Mouse (Mus musculus): ENCODE data around the gene Taar8b.
"Not testable (repeated sequence)": the region's sequence is repeated elsewhere in the genome, so short reads cannot be mapped to it uniquely, and the experiment has no call there.

The Taar8b gene

GRCm38 (mm10) chr10:24092194-24092593 is at the start of gene Taar8b:
Gene Taar8b, minus strand, starts transcription at chr10:24092294.
- no peak for DNase-seq

- no peak for DNase-seq
Observed at GRCm38 (mm10) chr10:24138623-24139261, 46.6 kb upstream of the Taar8b start.

GRCm38 (mm10) chr10:24134071-24134645 is 42.1 kb upstream of the Taar8b start:
- no peak for DNase-seq

DNA sequence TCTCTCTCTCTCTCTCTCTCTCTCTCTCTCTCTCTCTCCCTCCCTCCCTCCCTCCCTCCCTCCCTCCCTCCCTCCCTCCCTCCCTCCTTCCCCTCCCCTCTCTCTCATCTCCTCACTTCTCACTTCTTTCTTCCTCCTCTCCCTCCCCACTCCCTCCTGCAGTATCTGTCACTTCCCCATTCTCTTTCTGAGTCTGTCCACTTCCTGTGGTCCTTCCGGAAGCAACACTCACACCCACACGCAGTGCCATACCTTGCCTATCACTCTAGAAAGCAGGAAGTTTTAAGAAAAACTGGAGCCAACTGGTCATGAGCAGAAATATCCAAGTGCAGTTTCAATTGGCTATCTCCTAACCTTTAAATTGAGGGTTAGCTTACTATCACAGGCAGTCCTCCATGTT is 41.0 kb upstream of the Taar8b start:
- no peak for DNase-seq

- no peak for DNase-seq
Observed at GRCm38 (mm10) chr10:24132273-24132672, 40.2 kb upstream of the Taar8b start.

GRCm38 (mm10) chr10:24131451-24132262 is 39.6 kb upstream of the Taar8b start:
- DNase-seq: peak; percentile 32

DNA sequence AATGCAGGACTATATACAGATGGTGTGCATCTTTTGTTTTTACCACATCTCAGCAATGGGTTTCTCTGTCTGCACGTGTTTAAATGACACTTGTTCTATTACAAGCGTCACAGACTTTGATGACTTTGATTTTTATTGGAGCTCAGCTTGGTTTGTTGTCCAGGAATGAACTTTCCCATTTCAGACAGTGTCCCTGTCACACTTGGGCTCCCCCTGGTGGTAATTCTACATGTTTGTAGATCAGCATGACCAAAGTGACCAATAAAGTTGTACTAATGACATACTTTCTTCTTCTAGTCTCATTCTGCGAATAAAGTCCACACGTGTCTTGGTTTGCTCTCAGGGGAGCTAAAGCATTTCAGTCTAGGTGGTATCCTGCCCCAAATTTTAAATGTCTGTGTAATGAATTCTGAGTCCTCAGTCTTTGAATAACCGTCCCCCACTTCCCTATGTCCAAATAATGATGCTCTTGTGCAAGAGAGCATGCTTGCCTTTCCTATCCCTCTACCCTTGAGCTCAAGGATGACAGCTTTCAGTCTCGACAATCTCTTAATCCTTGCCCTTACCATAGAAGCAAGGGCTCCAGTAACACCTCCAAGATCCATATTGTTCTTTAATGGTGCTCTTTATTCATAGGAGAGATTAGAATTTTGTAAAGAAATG is 19.2 kb upstream of the Taar8b start:
- no peak for DNase-seq

DNA sequence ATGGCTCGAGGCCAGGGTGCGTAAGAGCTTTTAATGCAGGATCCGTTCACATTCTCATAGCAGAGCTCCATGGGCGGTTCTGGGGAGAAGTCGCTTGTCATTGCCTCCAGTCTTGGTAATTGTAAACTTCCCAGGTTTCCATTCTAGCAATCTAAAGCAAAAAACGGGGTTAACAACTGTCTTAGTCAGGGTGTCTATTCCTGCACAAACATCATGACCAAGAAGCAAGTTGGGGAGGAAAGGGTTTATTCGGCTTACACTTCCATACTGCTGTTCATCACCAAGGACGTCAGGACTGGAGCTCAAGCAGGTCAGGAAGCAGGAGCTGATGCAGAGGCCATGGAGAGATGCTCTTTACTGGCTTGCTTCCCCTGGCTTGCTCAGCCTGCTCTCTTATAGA is 17.3 kb upstream of the Taar8b start, which contains the start of gene Taar9:
Taar9 (minus strand) TSS at position 101 of the 400 bp plus-strand sequence.
- DNase-seq: not testable (repeated sequence)

DNA sequence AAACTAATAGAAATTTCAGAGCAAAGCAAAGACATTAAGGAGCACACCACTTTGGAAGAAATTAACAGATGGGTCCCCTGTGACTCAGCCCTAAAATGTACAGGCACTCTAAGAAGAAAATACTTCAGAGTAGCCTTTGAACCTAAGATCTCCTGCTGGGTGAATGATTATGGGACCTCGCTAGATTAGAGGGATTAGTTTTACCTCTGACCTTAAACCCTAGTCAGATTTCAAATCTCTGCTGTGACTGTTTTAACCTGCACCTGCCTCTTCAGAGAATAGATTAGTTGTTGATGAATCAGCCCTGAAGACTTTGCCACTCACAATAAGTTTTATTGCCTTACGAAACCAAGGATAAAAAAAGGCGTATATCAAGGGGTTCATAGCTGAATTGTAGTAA is 16.1 kb upstream of the Taar8b start:
- DNase-seq: no peak

- no peak for DNase-seq
Observed at GRCm38 (mm10) chr10:24107747-24108146, 15.7 kb upstream of the Taar8b start.

- DNase-seq: not testable (repeated sequence)
Observed at GRCm38 (mm10) chr10:24103299-24103698, 11.2 kb upstream of the Taar8b start.

GRCm38 (mm10) chr10:24101812-24102211 is 9.7 kb upstream of the Taar8b start, which contains the start of gene Taar8c:
Gene Taar8c, minus strand, starts transcription at chr10:24101912.
- not testable (repeated sequence) for DNase-seq

DNA sequence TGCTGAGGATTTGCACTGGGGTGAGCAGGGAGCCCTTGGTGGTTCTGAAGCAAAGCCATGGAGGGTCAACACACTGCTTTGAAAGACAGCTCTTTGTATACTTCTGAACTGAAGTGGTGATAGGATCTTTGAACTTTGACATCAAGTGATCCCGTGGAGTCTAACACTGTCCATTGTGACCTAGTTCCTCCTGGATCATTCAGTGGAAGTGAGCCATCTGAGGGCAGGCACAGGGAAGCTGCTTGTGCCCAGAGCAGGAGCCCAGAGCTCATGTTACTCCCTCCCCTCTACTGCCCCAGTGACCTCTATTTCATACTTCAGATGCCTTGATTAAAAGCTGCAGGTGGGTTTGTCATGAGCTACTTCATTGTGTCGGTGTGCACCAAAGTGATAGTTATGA is 4.9 kb upstream of the Taar8b start:
- DNase-seq: not testable (repeated sequence)

- DNase-seq: no peak
Observed at GRCm38 (mm10) chr10:24087168-24087567, 4.9 kb downstream of the Taar8b start.

DNA sequence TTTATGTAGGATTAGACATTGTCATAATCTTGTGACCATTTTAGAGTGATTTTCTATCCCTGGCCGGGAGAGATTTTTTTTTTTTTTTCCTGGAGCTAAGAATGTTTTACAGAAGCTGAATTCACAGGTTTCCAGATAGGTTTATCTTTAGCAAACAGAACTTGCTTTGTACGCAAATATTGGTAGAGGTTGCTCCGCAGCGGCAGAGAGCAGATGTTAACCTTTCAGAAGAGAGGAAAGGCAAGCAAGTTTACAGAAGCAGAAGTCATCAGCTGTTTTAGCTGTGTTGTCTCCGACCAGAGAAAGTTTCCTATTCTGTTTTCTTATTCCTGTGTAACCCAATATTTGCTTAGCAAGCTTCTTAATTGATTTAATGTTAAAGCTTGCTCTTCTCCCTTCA is 5.5 kb downstream of the Taar8b start:
- DNase-seq: no peak

GRCm38 (mm10) chr10:24085936-24086335 is 6.2 kb downstream of the Taar8b start:
- no peak for DNase-seq

DNA sequence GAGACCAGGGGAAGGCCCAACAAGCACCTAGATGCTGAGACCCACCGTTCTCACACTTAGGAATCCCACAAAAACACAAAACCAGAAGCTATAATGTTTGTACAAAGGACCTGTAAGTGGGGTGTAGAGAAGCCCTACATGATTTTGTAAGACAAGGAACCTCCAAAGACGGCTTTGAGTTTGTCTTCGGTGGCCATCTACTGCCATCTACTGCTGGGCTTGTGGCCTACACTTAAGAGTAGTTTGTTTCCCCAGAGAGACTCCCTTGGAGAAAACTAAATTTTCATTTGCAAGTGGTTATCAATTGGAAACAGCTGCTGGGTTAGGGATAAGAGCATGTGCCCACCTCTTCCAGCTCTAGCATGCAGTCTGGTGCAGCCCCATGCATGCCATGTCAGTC is 11.9 kb downstream of the Taar8b start:
- no peak for DNase-seq

DNA sequence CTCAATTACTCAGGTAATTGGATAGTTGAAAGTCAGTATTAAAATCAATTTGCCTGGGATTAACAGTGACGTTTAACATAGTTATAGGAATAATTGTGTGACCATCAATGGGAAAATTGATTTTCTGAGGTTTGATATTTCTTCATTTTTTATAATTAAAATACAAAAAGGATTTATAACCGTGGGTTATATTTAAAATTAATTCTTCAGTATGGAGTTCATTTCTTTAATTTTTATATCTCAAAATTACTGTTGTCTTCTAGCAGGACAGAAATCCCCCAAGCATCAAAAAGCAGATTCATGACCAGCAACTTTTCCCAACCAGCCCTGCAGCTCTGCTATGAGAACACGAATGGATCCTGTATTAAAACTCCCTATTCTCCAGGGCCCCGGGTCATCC is 15.9 kb downstream of the Taar8b start, which contains the start of gene Taar8a:
Taar8a (plus strand) TSS at position 301 of the 400 bp plus-strand sequence.
- not testable (repeated sequence) for DNase-seq

GRCm38 (mm10) chr10:24074751-24075150 is 17.3 kb downstream of the Taar8b start:
- DNase-seq: not testable (repeated sequence)

DNA sequence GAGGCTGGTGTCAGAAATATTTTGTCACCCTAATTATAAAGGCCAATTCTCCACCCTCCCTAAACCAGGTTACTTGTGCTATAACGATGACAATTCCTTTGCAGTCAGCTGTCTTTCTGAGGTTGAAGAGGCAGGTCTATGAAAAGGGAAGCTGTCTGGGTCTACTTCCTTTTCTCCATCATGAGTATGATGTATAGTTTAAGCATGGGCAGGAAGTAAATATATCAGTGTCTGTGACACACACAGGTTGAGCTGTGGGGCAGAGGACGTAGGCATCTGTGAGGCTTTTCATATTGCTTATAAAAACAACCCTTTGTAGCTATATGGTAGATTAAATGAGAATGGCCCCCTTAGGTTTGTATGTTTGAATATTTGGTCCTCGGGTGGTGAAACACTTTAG is 33.1 kb downstream of the Taar8b start:
- DNase-seq: no peak

DNA sequence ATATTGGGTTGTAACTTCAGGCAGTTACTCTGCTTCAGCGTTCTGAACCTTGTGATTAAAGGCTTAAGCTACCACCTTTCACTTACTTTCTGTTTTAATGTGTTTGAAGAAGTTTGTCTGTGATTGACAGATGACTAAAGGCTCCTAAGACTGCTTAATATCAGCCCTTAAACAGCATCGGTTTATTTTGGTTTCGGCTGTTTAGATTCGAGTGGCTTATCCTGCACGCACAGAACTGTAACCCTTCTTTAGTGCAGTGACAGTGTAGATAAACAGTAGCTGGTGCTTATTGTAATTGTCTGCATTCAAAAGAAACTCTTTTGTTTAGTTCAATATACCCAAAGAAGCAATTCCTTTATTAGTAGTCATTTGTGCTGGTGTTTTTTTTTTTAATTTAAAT is 40.1 kb downstream of the Taar8b start:
- DNase-seq: no peak

- DNase-seq: no peak
Observed at GRCm38 (mm10) chr10:24049210-24049609, 42.9 kb downstream of the Taar8b start, which contains the start of gene Taar7f. Gene Taar7f, plus strand, starts transcription at chr10:24049510.
